Comparison of ENCODE assay signal across 30 mouse cellular contexts in the genomic region with DNA sequence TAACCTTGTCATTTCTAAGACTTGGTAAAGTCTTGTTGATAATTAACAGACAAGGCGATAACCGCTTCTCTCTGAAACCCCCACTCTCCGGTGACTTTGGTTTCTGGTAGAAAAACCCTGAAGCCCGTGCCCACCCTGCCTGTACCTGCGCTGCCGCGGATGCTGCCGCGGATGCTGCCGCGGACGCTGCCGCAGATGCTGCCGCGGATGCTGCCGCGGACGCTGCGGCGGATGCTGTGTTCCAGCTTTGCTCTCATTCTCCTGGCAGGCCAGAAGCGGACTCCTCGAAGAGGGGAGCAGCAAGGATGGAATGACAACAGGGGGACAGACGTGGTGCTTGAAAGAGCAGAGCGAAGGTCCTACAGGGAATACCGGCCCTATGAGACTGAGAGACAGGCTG. TPM values are rescaled to one million over a fixed set of nuclear protein-coding genes. Genes with fewer than 3 reads are reported as not detected.
DNase-seq lines count a peak whose midpoint lies in the region; ATAC-seq and TF ChIP-seq lines count a peak whose summit lies in the region.
"Had no signal": no experiment of that assay in that cellular context is flagged by ENCODE, and none has a peak within 500 bp of the region (broad histone marks: within the 10 kb centered on the region; RNA-seq: fewer than 3 reads in every experiment).

No protein-coding gene starts in this region.

- 99% methylated on average over 25 of the region's 25 CpGs for WGBS in forebrain, postnatal 0 days
- WGBS in forebrain, embryonic 14.5 days: 97% methylated on average over 25 of the region's 25 CpGs
- WGBS in midbrain, embryonic 14.5 days: 97% methylated on average over 25 of the region's 25 CpGs
- WGBS in midbrain, embryonic 16.5 days: 97% methylated on average over 25 of the region's 25 CpGs

- H3K4me3 ChIP-seq in forebrain, postnatal 0 days (ENCODE audit: low read depth, low read length): no peak overlapping the region
- H3K4me3 ChIP-seq in forebrain, embryonic 14.5 days (ENCODE audit: low read depth, low read length): no peak overlapping the region
- H3K4me3 ChIP-seq in midbrain, embryonic 14.5 days (replicated peaks; ENCODE audit: low read depth, low read length): no peak overlapping the region
- no peak overlapping the region for H3K4me3 ChIP-seq in midbrain, embryonic 16.5 days (ENCODE audit: low read depth, low read length)
- H3K4me3 ChIP-seq: embryonic facial prominence, embryonic 12.5 days; forebrain, embryonic 15.5 days; gastrocnemius, adult 2 months; heart, adult 2 months; heart, embryonic 13.5 days; kidney, embryonic 15.5 days; limb, embryonic 10.5 days; limb, embryonic 15.5 days; liver, embryonic 13.5 days; megakaryocyte, embryonic 14.5 days; midbrain, embryonic 15.5 days had no signal

- peaks cover 15% of the 10 kb centered on the region; the same call in 1 of the 2 replicates for H3K36me3 ChIP-seq in forebrain, postnatal 0 days (ENCODE audit: insufficient read depth)
- H3K36me3 ChIP-seq in forebrain, embryonic 14.5 days (ENCODE audit: control insufficient read depth, insufficient read depth, low read length): peaks cover 3% of the 10 kb centered on the region; the same call in 1 of the 2 replicates
- peaks cover 31% of the 10 kb centered on the region for H3K36me3 ChIP-seq in midbrain, embryonic 14.5 days (ENCODE audit: control insufficient read depth, insufficient read depth, low read length)
- peaks cover 52% of the 10 kb centered on the region for H3K36me3 ChIP-seq in midbrain, embryonic 16.5 days (ENCODE audit: control insufficient read depth, insufficient read depth, low read length)

- peak; percentile 11 for DNase-seq in forebrain, postnatal 0 days
- no peak for DNase-seq in forebrain, embryonic 14.5 days (ENCODE audit: low spot score)
- peak; percentile 18 for DNase-seq in kidney, postnatal 10 days
- DNase-seq in kidney, postnatal 36 days: no peak
- peak; percentile 27 for DNase-seq in midbrain, embryonic 14.5 days
- no peak for DNase-seq in layer of hippocampus, adult 11-12 months (ENCODE audit: low spot score)
- DNase-seq: adrenal gland, postnatal 10 days; cerebellum, adult 8-10 months; embryo, embryonic 11 days; gastrocnemius, adult 2 months; gastrocnemius, postnatal 36 days; heart, adult 2 months; heart, postnatal 10 days; kidney, adult 11 months; layer of hippocampus, adult 9-11 months; liver, embryonic 13.5 days; lung, adult 2 months; lung, postnatal 36 days; thymus, postnatal 14 days had no signal

- peaks cover 38% of the 10 kb centered on the region for H3K9me3 ChIP-seq in forebrain, postnatal 0 days (ENCODE audit: low read length)
- peaks cover 35% of the 10 kb centered on the region for H3K9me3 ChIP-seq in forebrain, embryonic 14.5 days (replicated peaks; ENCODE audit: control insufficient read depth, low read length)
- H3K9me3 ChIP-seq in midbrain, embryonic 14.5 days (ENCODE audit: control insufficient read depth, low read length): peaks cover 51% of the 10 kb centered on the region
- peaks cover 47% of the 10 kb centered on the region for H3K9me3 ChIP-seq in midbrain, embryonic 16.5 days (replicated peaks; ENCODE audit: control insufficient read depth, low read length, poor library complexity, severe bottlenecking)
- H3K9me3 ChIP-seq: G1E; liver, embryonic 13.5 days had no signal

- H3K4me2 ChIP-seq in forebrain, postnatal 0 days (ENCODE audit: low read depth): no peak overlapping the region
- H3K4me2 ChIP-seq in forebrain, embryonic 14.5 days (ENCODE audit: low read length): no peak overlapping the region
- no peak overlapping the region for H3K4me2 ChIP-seq in midbrain, embryonic 14.5 days (ENCODE audit: low read length)
- H3K4me2 ChIP-seq in midbrain, embryonic 16.5 days (ENCODE audit: low read length): no peak overlapping the region
- H3K4me2 ChIP-seq: embryonic facial prominence, embryonic 12.5 days; forebrain, embryonic 15.5 days; heart, embryonic 13.5 days; kidney, embryonic 15.5 days; limb, embryonic 15.5 days; liver, embryonic 13.5 days; midbrain, embryonic 15.5 days had no signal

- no peaks in the 10 kb centered on the region for H3K4me1 ChIP-seq in forebrain, postnatal 0 days (ENCODE audit: insufficient read depth)
- H3K4me1 ChIP-seq in forebrain, embryonic 14.5 days (ENCODE audit: control insufficient read depth, insufficient read depth, low read length): no peaks in the 10 kb centered on the region
- H3K4me1 ChIP-seq in midbrain, embryonic 14.5 days (ENCODE audit: control insufficient read depth, insufficient read depth, low read length): no peaks in the 10 kb centered on the region
- no peaks in the 10 kb centered on the region for H3K4me1 ChIP-seq in midbrain, embryonic 16.5 days (ENCODE audit: control insufficient read depth, insufficient read depth, low read length)
- H3K4me1 ChIP-seq: embryonic facial prominence, embryonic 12.5 days; forebrain, embryonic 15.5 days; kidney, embryonic 15.5 days; limb, embryonic 10.5 days; limb, embryonic 15.5 days; liver, embryonic 13.5 days; megakaryocyte, embryonic 14.5 days; midbrain, embryonic 15.5 days had no signal

- H3K27ac ChIP-seq in forebrain, postnatal 0 days (ENCODE audit: low read depth, low read length): no peak overlapping the region
- H3K27ac ChIP-seq in forebrain, embryonic 14.5 days (ENCODE audit: low read depth, low read length): no peak overlapping the region
- H3K27ac ChIP-seq in midbrain, embryonic 14.5 days (replicated peaks; ENCODE audit: low read depth, low read length): no peak overlapping the region
- H3K27ac ChIP-seq in midbrain, embryonic 16.5 days (ENCODE audit: low read length): no peak overlapping the region
- H3K27ac ChIP-seq: embryonic facial prominence, embryonic 12.5 days; forebrain, embryonic 15.5 days; gastrocnemius, adult 2 months; heart, adult 2 months; heart, embryonic 13.5 days; kidney, embryonic 15.5 days; limb, embryonic 10.5 days; limb, embryonic 15.5 days; liver, embryonic 13.5 days; midbrain, embryonic 15.5 days; stomach, postnatal 0 days had no signal

- no peak for TF ChIP-seq CTCF in forebrain, postnatal 0 days (IDR thresholded peaks at IDR 0.05; ENCODE audit: low read depth)

- ATAC-seq in forebrain, postnatal 0 days: no peak
- ATAC-seq in forebrain, embryonic 14.5 days: no peak
- no peak for ATAC-seq in midbrain, embryonic 14.5 days (ENCODE audit: low FRiP score, low TSS enrichment)
- no peak for ATAC-seq in midbrain, embryonic 16.5 days
- ATAC-seq: forebrain, embryonic 15.5 days; midbrain, embryonic 15.5 days had no signal

- H3K9ac ChIP-seq in forebrain, postnatal 0 days: no peak overlapping the region
- H3K9ac ChIP-seq in forebrain, embryonic 14.5 days (ENCODE audit: low read length): no peak overlapping the region
- H3K9ac ChIP-seq in midbrain, embryonic 14.5 days (replicated peaks; ENCODE audit: low read length): no peak overlapping the region
- no peak overlapping the region for H3K9ac ChIP-seq in midbrain, embryonic 16.5 days (ENCODE audit: low read depth, low read length)
- H3K9ac ChIP-seq: embryonic facial prominence, embryonic 12.5 days; forebrain, embryonic 15.5 days; heart, embryonic 13.5 days; kidney, embryonic 15.5 days; limb, embryonic 15.5 days; liver, embryonic 13.5 days; midbrain, embryonic 15.5 days had no signal

- H3K27me3 ChIP-seq in forebrain, postnatal 0 days (ENCODE audit: insufficient read depth, low read length): no peaks in the 10 kb centered on the region
- no peaks in the 10 kb centered on the region for H3K27me3 ChIP-seq in forebrain, embryonic 14.5 days (replicated peaks; ENCODE audit: control insufficient read depth, insufficient read depth, low read length)
- no peaks in the 10 kb centered on the region for H3K27me3 ChIP-seq in midbrain, embryonic 14.5 days (ENCODE audit: control insufficient read depth, insufficient read depth, low read length)
- H3K27me3 ChIP-seq in midbrain, embryonic 16.5 days (ENCODE audit: control insufficient read depth, insufficient read depth, low read depth, low read length): no peaks in the 10 kb centered on the region
- H3K27me3 ChIP-seq: embryonic facial prominence, embryonic 12.5 days; forebrain, embryonic 15.5 days; heart, embryonic 13.5 days; kidney, embryonic 15.5 days; limb, embryonic 15.5 days; liver, embryonic 13.5 days; megakaryocyte, embryonic 14.5 days; midbrain, embryonic 15.5 days had no signal

RNA-seq across cellular contexts. Expression of a gene that starts 8.1 kb away (rescaled TPM):
- total RNA-seq in forebrain, postnatal 0 days (2014; rRNA removed): 34.3 and 37.7 TPM in 2 replicates
- 34.2 and 41.1 TPM in 2 replicates for polyA plus RNA-seq in forebrain, postnatal 0 days (2015; fragmentation: Nextera tagmentation; extraction: Ambion mirVana)
- polyA plus RNA-seq in forebrain, embryonic 14.5 days (2014; fragmentation: Nextera tagmentation; extraction: Ambion mirVana): 17.5 and 18.1 TPM in 2 replicates
- polyA plus RNA-seq in midbrain, embryonic 14.5 days (2014; fragmentation: Nextera tagmentation; extraction: Ambion mirVana): 34.7 and 36.5 TPM in 2 replicates
- 34.7 and 41.9 TPM in 2 replicates for polyA plus RNA-seq in midbrain, embryonic 16.5 days (2015; fragmentation: Nextera tagmentation; extraction: Ambion mirVana)

RNA-seq across cellular contexts. Expression of a gene that starts 16.7 kb away (rescaled TPM):
- total RNA-seq in forebrain, postnatal 0 days (2014; rRNA removed): 6.3 and 9.1 TPM in 2 replicates
- 3.1 and 4.1 TPM in 2 replicates for polyA plus RNA-seq in forebrain, postnatal 0 days (2015; fragmentation: Nextera tagmentation; extraction: Ambion mirVana)
- 13.0 and 15.0 TPM in 2 replicates for polyA plus RNA-seq in forebrain, embryonic 14.5 days (2014; fragmentation: Nextera tagmentation; extraction: Ambion mirVana)
- 4.2 and 7.2 TPM in 2 replicates for polyA plus RNA-seq in midbrain, embryonic 14.5 days (2014; fragmentation: Nextera tagmentation; extraction: Ambion mirVana)
- 3.8 and 4.6 TPM in 2 replicates for polyA plus RNA-seq in midbrain, embryonic 16.5 days (2015; fragmentation: Nextera tagmentation; extraction: Ambion mirVana)

RNA-seq across cellular contexts. Expression of a gene that starts 40.6 kb away (rescaled TPM):
- 1.4 and 2.6 TPM in 2 replicates for total RNA-seq in forebrain, postnatal 0 days (2014; rRNA removed)
- polyA plus RNA-seq in forebrain, postnatal 0 days (2015; fragmentation: Nextera tagmentation; extraction: Ambion mirVana): 1.0 and 1.5 TPM in 2 replicates
- polyA plus RNA-seq in forebrain, embryonic 14.5 days (2014; fragmentation: Nextera tagmentation; extraction: Ambion mirVana): 0.76 and 1.2 TPM in 2 replicates
- polyA plus RNA-seq in midbrain, embryonic 14.5 days (2014; fragmentation: Nextera tagmentation; extraction: Ambion mirVana): 1.4 and 1.8 TPM in 2 replicates
- polyA plus RNA-seq in midbrain, embryonic 16.5 days (2015; fragmentation: Nextera tagmentation; extraction: Ambion mirVana): 0.99 and 2.1 TPM in 2 replicates
- polyA plus RNA-seq: G1E had no signal

Comparison
In these comparisons a context has a peak if more than half of its experiments do, and no peak if none do; other contexts are left out.
1. DNase-seq: peak in forebrain, postnatal 0 days (single experiment), kidney, postnatal 10 days (single experiment) and midbrain, embryonic 14.5 days (single experiment); none in forebrain, embryonic 14.5 days (single experiment), kidney, postnatal 36 days (0 of 2) and layer of hippocampus, adult 11-12 months (single experiment).